Mouse (Mus musculus) thymus, adult 18-20 months (tissue): ENCODE measurements at regions not wholly inside any gene's neighbourhood (a gene's known extent, or its start where the extent isn't known, plus 50 kb on each side); places are given as distances from the start of the nearest gene placed in this dataset.

Experiments
- DNase-seq, 2 experiments: peaks; one replicate each; pipeline ENCODE4 v3.0.0; 2022; ENCODE audit warnings: mixed read lengths in 2 of 2

DNA sequence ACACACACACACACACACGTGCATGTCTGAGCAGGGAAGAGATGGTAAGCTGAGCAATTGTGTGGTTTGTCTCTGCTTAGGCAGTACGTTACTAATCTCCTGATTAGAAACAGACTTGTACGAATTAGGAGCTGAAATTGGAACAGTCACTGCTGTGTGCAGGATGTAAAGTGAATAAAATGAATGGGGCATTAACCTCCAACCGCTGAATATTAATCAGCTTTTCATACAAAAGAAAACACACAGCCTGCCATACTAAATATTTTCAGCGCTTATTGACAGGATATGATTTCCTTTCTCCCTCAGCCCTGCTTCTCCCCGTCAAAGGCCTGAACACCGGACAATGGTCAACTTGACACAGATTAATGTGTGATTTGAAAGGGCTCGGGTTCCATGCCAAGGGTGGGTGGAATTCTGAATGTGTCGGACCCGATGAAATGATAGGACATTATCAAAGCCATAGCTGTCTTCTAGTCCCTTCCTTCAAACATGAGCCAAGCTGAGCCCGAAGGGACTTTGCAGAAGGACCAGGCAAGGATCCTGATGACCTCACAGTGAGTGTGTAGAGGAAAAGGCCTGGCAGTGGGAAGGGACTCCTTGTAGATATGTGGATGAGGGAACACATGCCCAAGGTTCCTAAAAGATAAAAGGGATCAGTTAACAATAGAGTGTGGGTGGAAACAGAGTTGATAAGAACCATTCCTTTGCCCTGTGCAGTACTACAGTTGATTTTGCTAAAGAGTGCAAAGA lies 124.4 kb upstream of the Sox9 start:
- DNase-seq = no peak

DNA sequence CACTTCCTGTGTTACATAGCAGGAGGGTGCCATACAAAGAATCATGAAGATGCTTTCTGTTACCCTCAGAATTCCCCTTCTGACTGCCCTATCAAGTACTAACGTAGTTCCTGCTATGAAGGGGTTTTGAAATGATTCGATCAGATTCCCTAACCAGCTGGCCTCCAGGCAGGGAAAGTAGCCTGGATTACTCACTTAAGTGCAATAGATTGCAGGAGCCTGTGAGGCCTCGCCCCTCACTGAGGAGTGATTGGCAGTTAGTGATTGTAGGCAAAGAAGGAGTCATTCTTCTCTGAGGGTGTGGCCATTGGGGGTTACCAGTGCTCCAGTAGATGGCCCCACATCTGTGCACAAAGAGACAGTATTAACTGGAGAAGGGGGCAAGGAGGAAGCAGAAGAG lies 122.1 kb upstream of the Sox9 start:
- no peak for DNase-seq

DNA sequence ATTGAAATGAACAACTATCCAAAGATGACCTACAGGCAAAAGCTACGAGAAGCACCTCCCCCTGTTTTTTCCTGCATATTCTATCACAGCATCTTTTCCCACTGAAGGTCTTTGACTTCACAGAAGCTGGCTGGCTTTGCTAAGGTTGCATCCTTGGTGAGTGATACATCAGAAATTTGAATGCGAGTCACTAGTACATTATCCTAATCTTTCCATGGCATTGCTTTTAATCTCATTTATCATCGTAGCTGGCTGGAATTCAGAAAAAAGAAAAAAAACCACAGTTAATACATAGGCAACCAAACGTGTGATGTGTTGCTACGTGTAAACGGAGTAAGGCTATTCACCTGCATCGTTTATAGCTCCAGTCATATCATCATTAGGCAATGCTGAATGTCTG lies 120.6 kb upstream of the Sox9 start:
- DNase-seq = no peak

DNA sequence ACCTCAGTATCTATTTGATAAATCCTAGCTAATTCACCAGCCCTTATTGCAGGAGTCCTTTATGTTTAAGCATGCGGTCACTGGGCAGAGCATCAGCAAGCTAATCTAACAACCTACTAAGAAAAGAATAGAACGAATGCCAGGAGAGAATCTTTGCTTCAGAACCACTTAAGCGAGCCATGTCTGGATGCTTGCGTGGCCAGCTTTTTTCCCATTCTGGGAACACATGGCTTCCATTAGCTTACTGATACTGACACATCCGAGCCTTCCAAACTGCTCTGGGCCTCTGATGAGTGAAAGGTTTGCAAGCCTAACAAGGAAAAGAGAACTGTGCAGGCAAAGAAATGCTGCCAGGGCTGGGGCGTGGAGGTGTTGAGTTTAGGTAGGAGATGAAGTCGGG lies 114.7 kb upstream of the Sox9 start:
- DNase-seq = no peak

DNA sequence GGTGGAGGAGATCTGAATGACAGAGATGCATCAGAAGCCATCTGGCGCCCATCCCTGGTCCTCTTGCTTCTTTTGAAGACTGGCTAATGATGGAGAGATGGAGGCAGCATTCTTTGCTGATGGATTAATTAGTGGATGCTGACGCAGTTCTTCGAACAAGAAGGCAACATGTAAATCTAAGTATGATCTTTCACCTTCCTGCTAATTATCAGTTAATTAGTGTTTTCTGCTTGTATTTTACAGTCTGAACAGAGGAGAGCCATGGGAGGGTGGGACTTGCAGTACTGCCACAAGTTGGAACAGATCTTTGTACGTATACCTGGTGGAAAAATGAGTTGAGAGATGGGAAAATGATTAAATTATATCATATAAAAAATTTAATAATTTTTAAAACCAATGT lies 109.9 kb upstream of the Sox9 start:
- no peak for DNase-seq

DNA sequence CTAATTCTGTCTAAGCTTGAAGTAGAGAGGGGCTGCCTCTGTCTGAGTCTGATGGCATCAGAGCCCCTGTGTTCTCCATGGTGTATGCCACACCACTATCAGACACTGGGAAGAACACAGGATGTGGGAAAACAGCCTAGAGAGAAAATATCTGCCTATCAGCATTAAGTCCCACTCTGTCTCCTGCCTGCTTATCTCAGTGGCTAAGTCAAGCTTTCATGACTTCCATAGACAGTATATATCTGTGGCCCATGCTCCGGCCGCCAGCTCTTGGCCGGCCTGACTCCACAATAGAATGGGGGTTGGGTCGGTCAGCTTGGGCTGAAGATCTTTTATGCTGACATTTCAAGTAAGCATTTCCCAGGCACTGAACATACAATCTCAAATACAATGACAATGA lies 92.0 kb upstream of the Sox9 start:
- DNase-seq = no peak

DNA sequence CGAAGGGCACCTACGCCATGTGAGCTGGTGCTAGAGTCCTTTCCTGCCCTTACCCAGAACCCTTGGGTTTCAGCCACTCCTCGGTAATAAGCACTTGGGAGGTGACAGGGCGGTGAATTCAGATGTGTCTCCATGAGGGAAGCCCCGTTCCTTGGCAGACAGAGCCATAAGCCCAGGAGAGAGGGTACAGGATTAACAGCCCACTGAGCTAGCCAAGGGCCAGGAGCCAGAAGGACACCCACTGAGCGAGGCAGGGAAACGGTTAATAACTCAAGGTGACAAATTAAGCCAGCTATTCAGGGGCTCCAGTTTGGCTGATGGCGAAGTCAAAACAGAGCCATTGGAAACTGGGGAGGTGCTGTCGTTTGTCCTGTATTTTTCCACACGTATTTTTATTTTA lies 75.9 kb upstream of the Sox9 start:
- DNase-seq = no peak

DNA sequence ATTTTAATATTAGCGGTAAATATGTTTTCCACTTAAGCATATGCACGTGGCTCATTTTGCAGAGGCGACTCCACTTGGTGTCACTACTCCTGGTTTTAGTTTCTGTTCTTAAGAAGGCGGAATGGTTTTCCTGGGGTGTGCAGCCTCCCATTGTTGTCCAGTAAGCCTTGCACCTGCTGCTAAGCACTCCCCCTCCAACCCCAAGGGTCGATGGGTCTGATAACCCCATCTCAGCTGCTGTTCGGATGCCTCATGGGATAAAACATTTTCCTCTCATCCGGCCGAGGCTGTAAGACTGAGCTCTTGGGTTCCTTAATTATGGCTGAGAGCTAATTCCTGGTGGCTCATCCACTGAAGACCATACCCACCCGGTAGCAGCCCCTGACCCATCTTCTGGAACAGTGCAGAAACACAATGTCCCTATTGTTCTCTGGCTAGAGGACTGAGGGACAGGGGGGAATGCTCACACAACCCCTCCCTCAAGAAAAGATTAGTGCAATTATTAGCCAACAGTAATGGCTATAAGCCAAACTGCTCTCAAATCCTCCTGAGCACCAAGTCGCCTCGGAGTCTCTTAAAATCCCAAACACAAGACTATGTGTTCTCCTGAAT lies 73.8 kb upstream of the Sox9 start:
- DNase-seq = no peak

DNA sequence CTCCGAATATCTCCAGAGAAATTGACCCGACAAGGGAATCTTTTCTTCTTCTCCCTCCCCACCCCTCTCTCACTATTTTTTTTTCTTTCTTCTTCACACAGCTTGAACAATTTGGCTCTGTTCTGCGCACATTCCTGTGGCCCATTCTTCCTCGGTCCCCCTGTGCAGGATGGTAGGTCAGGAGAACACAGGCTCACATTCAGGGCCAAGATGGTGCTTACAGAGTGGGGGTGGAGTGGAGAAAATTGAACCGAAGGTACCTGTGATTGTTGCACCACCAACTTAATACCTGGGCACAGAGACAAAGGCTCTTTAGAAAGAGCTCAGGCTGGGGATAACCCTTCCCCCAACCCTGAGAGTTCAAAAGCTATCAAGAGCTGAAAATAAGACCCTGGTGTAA lies 70.4 kb upstream of the Sox9 start:
- no peak for DNase-seq

DNA sequence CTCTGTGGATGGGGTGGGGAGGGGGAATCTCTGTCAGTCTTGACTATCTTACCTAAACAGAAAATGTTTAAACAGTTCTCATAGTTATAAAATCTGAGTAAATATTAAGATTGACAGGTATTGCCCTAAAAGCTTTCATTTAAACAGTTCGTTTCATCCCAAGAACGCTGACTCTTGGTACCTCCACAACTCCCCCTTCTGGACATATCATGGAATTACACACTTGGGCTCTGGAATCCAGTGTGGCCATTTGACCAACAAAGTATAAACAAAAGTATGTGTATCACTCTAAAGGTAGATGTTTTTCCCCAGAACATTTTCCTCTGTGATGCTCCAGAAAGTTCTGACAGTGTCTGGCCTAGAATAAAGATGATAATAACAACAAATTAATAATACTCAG lies 63.5 kb upstream of the Sox9 start:
- no peak for DNase-seq

DNA sequence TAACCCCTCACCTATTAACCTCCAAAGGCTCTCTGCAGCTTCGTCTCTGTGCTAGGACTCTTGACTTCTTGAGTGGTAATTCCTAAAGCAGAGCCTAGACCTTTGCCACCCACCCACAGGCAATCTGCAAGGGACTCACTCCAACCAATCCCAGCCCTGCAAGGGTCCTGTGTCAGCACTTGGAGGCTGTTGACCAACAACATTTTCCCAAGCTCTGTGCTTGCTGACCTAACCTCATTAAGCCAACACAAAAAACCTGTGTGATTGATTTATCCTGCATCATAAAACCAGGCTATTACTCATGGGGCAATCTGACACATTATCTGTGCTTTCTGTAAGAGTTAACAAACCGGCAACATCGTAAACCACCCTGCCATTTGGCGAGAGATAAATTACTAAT lies 61.4 kb upstream of the Sox9 start:
- no peak for DNase-seq

DNA sequence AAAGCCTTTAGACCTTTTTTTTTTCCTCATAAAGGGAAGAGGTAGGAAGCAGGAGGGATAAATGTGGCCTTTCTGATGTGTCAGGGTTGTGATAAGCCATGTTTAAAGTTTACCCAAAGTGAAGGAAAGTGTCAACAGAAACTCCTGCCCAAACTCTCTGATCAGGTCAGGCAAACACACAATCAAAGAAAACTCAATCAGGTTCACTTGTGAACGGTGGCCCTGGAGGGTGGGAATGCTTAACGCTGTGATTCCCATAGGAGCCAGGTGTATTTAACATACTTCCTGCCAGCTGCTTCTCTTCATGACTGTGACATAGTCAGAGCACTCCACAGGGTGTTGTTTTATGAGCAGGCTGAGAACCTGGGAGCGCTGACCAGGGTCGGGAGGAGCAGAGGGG lies 59.1 kb upstream of the Sox9 start:
- DNase-seq = no peak

DNA sequence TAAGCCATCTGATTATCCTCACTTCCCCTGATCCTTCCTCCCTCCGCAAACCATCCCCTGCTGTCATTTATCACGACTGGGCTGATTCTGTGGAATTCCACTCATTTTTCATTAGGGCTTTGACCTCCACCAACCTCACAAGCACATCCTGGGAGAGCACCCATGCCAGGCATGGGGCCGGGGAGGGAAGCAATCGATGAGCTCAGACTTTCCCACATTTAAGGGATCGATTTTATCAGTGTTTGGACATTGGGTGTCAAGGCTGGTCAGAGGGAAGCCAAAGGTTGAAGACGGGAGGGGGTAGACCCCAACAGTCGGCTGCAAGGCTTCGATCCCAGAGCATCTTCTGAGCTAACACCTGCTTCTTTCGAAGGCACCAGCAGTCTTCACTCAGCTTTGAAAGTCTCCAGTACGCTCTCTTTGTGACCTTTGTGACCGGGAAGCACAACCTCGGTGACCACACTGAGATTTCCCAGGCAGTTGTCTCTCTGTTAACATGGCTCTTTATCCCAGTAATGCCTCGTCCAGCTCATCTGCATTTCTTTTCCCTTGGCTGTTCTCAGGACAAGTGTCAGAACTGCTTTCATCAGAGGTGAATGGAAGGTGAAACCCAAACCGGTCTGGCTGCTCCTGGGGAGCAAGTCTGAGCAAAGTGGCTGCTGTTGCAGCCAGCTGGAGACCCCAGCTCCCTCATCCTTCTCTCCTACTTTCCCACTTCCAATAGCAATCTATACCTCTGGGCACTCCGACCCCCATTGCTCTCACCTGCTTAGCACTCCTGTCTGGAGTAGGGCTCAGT lies 53.7 kb upstream of the Sox9 start:
- no peak for DNase-seq
